Mouse (Mus musculus): ENCODE data around the gene Apoc3.
A peak's percentile ranks its signal among the peaks of the same experiment; 100 is the strongest.

The Apoc3 gene

DNA sequence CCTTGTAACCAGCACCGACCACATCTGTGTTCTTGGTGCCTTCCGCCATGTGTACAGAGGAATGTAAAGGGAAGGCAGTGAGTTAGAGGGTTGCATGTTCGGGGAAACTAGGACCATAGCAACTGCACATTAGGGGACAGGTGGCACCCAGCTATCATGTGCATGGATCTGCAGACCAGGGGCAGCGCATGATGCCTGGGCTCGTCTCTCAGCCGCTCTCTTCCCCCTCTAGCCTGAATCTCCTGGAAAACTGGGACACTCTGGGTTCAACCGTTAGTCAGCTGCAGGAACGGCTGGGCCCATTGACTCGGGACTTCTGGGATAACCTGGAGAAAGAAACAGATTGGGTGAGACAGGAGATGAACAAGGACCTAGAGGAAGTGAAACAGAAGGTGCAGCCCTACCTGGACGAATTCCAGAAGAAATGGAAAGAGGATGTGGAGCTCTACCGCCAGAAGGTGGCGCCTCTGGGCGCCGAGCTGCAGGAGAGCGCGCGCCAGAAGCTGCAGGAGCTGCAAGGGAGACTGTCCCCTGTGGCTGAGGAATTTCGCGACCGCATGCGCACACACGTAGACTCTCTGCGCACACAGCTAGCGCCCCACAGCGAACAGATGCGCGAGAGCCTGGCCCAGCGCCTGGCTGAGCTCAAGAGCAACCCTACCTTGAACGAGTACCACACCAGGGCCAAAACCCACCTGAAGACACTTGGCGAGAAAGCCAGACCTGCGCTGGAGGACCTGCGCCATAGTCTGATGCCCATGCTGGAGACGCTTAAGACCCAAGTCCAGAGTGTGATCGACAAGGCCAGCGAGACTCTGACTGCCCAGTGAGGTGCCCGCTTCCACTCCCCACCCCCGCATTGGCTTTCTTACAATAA lies 5.6 kb downstream of the Apoc3 start:
- peak; percentile 88 for DNase-seq (ENCODE audit: low spot score)

DNA sequence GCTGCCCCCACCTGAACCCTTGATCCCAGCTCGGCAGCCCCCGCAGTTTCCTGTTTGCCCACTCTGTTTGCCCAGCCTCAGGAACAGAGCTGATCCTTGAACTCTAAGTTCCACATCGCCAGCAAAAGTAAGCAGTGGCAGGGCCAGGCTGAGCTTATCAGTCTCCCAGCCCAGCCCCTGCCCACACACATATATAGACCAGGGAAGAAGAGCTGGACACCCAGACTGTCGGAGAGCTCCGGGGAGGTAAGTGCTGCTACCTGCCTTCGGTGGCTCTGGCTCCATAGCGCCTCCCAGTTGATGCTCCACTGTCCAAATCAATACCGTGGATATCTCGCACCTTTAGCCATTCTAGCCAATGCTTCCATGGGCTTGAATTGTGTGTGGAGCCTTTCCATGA lies 6.9 kb downstream of the Apoc3 start, which contains the start of gene Apoa1:
Gene Apoa1, plus strand, starts transcription at position 90 of the 400 bp plus-strand sequence.
- no peak for DNase-seq (ENCODE audit: low spot score)

DNA sequence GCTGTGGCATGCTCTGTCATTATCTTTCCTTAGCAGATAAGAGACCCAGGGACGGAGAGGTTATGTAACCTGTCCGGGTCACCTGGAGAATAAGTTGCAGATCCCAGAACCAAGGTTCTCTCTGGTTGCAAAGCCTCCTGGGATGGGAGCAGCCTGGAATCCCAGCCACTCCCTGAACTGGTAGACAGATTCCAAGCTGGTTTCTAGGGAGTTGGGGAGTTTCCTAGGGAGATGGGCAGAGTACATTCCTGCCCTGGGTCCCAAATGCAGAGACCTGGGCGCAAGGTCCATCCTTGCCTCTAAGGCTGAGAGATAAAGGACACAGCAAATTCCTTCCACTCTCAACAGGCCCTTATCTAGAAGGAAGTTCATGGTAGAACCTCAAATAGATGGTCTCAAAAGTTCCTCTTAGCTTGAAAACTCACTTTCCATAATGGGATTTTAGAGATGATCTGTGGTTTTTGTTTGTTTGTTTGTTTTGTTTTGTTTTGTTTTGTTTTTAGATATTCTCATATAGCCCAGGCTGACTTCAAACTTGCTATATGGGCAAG lies 8.3 kb downstream of the Apoc3 start:
- DNase-seq (ENCODE audit: low spot score): no peak

DNA sequence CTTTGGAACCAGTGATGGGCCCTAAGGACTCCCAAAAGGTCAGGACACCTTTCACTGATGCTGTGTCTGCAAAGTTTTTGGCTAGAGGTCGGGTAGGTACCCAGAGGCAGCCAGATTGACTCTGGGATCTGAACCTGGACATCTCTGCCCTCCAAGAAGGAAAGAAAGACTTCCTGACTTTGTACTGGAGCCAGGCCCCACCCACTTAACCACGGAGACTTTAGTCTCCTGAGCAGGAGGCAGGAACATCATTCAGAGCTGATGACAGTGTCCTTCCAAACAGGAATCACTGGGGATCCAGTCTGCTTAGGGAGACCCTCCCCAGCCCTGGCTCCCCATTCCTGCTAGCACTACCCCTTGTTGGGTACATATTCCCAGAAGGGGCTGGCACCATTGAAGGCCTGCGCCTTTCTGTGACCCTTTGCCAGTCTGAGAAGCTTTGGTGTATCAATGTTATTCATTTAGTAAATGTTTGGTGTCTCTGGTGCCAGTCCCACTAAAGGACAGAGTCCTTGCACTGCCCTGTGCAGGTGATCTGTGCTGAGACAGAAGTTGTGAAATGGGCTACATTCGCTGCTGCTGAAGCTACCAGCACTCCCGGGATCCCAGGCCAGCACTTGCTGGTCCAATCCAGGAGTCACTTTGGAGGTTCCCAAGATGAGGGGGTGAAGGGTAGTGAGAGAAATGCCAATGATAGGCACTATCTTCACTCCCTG lies 10.3 kb downstream of the Apoc3 start:
- no peak for DNase-seq (ENCODE audit: low spot score)

DNA sequence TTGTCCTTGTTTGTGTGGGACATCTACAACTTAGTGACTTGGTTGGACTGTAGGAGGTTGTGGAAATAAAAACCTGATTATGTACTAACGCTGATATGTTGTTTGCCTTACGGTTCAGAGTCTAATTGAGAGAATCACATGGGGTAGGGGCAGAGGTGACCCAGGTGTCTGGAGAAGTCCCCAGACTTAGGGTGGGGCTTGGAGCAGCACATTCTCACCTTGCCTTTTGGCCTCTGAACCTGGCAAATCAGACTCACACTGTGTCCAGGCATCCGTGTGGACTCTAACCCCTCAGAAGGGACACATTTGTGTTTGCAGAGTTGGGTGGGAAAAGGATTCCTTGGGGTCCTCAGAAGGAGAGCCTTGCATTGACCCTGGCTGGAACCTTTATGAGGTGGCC lies 11.3 kb downstream of the Apoc3 start:
- DNase-seq (ENCODE audit: low spot score): no peak

DNA sequence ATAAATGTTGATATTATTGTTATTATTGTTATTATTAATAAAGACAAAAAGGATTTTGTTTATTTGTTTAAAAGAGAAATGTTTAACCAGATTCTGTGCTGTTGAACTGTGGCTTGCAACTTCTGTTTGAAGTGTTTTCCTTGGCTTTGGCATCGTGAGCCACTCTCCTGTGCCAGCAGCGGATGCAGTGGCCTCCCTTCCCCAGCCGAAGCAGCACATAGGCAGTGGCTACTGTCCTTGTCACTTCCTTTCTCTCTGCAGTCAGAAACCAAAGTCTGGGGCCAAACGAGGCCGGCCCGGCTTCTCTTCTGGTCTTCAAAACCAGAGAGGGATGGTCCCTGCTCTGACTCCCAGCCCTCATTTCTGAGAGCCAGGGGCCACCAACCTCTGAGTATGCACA lies 12.3 kb downstream of the Apoc3 start:
- DNase-seq (ENCODE audit: low spot score): no peak

DNA sequence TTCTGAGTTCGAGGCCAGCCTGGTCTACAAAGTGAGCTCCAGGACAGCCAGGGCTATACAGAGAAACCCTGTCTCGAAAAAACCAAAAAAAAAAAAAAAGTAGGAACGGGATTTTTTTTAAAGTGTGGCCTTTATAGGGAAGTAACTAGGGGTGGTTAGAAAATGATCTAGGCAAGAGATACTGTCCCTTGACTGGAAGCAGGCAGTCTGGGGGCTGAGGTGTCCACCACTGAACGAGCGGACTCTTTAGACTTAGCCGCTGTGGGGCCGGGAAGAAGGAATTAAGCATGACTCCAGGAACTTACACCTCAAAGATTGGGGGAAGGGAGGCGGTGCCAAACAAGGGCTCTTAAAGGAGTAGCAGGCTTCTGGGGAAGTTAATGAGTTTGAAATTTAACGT lies 17.3 kb downstream of the Apoc3 start:
- DNase-seq (ENCODE audit: low spot score): no peak

DNA sequence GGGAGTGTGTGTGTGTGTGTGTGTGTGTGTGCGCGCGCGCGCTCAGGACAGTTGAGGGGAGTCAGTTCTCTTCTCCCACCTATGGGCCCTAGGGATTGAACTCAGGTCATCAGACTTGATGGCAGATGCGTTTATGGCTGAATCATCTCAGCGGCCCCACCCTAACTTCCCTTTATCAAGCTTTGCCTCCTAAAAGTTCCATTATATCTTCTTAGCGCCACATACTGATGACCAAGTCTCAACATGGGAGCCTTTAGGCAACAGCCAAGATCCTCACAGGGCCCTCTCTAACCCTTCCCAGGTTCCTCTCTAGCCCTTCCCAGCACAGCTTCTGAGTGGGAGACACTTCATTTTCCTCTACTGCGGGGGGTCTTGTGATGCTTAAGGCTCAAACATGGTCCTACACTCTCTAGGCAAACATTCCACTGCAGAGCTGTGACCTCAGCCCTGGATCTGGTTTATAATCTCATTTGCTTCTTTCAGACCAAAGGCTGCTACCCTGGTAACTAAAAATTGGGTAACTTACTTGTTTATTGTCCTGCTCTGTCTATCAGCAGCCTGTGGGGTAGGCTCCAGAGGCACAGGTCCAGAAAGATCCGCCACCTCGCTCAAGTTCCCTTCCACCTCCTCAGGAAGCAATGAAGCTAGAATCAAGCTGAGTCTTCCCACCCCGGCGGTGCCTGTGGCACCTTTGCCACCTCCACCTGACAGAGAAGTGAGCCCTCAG lies 18.5 kb downstream of the Apoc3 start:
- DNase-seq (ENCODE audit: low spot score): no peak

DNA sequence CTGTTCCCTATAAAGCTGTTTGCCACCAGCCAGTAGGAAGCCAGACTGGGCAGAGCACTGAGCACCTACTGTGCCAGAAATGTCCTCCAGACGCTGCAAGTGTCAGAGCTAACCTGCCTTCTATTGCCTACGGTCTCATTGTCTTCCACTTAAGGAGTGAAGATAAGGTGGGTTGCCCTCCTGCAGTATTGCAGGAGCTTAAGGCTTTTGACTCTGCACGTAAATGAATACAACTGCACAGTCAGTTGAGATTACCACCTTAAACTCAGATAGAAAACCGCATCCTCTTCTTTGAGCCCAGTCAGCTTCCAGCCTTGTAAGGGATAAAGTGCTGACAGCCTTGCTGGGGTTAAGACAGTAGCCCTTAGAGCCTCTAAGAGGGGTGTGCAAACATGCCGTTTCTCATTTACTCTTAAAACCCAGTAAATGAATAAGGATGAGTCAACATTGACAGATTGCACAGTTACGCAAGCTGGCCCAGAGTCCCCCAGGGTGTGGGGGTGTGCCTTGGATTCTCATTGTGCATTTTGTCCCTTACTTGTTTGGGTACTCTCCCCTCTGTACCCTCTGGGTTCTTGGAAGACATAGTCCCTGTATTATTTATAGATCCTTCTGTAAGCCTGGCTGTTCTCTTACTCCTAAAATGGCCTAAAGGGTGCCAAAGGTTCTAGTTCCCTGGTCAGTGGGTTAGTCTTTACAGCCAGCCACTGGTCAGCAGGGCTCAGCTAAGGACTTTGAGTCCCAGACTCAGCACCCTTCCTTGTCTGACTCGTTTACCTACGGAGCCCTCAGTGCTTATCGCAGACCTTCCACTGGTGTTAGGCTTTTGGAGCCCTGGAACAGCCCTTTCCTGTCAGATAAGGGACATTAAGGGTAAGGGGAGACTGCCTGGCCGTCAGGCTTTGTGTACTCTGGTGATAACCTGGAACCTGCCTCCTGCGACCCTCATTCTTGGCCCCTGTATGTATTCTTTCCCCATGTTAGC lies 19.8 kb downstream of the Apoc3 start:
- DNase-seq (ENCODE audit: low spot score): no peak

DNA sequence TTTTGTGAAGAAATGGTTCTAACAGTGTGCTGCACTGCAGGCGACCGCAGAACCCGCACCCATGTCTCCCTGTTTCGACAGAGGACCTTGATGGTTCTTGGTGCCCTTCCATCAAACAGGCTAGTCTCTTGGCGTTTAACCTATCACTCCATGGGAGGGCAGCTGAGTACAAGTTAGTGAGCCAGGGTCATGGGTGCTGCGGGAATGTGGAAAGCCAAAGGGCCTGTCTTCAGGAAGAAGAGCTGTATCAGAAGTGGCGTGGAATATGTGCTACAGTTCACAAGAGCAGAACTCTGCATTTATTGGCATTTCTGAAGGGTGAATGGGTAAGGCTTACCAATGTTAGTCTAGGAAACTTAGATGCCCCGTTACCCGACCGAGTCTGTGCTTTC lies 20.5 kb downstream of the Apoc3 start:
- no peak for DNase-seq (ENCODE audit: low spot score)

DNA sequence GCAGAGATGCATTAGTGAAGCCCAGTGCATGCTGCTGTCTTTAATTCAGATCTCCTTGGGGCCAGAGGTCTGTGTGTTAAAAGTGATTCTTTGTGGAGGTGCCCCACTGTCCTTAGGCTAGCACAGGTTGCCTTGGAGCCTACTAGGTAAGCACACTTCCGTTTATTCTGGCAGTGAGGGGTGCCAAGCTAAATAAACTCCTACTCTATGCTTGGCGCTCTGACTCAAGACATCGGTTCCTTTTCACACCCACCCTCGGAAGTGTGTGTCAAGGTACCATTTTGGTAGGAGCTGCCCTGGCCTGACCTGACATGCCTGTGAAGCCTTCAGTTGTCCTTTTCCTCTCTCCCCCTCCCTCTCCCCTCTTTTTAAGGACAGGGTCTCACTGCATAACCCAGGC lies 21.2 kb downstream of the Apoc3 start:
- no peak for DNase-seq (ENCODE audit: low spot score)

DNA sequence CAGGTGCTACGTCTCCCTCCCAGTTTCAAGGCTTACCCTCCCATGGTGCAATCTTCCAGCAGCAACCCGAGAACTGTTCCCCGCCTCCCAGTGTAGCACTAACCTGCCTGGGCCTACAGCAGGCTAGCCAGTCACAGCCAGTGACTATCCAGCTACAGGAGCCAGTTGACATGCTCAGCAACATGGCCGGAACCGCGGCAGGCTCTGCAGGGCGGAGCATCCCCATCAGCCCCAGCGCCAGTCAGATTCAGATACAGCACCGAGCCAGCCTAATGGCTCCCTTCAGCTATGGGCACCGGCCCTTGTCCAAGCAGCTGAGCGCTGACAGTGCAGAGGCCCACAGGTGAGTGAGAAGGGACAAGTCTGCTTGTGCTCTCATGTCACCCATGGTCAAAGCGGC lies 25.0 kb downstream of the Apoc3 start:
- DNase-seq (ENCODE audit: low spot score): no peak

DNA sequence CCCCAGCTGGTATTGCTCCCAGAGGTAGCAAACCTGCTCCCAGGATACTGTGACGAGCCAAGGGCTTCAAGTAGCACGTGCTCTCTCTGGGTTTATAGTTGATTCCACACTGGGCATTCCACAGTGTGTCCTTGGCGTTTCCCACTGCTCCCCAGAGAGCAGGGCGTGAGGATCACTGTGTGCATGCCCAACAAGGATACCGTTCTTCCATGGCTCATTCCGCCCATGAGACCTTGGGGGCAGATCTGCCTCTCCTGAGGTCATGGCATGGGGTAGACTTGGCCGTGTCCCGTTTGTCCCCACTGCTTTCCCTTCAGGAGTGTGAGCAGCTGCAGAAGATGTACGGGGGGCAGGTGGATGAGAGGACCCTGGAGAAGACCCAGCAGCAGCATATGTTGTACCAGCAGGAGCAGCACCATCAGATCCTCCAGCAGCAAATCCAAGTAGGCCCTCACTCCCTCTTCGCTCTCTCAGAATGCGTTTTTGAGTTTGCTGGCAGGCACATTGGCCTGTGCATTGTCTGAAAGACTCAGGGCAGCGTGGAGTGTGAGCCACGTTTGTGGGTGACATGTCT lies 26.9 kb downstream of the Apoc3 start:
- DNase-seq (ENCODE audit: low spot score): no peak

DNA sequence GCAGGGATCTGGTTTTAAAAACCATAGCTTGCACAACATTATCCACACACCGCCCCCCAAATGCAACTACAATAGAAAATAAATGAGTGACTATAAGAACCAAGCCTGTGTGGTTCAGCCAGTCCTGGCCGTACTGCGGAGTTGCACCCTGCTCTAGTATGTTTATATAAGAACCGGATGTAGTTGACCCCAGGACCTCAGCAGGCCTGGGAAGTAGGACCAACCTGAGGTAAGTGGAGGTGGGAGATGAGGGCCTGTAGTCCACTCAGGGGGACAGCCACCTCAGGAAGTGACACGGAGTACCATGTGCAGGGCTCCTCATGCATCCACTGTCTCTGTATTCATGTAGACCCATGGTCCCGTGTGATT lies 28.0 kb downstream of the Apoc3 start:
- DNase-seq (ENCODE audit: low spot score): no peak

DNA sequence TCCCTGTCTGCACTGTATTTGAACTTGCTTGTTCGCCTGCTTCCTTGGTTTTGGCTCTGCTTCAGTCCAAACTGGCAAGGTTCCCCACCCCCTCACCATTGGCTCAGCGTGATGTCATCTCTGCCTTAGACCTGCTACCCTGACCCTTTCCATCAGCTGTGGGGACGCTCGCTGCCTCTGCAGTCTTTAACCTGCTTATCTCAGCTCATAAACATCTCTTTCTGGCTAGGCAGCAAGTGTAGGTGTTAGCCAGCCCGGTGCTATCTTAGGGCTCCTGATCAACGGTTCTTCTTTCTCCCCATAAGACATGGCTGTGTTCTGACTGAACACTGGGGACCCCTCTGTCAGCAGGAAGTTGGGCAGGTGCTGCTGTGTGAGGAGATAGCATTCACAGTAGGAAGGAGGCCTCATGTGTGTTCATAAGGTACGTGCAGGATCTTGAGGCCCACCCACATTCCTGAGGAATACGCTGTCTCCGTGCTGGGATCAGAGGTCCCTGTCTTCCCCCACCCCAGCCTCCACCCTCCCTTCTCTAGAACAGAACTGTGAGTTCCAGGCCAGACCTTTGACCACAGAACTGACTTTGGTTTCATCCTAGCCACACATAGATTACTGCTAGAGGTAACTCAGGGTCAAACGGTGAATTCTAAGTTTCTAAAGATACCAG lies 28.5 kb downstream of the Apoc3 start:
- no peak for DNase-seq (ENCODE audit: low spot score)

DNA sequence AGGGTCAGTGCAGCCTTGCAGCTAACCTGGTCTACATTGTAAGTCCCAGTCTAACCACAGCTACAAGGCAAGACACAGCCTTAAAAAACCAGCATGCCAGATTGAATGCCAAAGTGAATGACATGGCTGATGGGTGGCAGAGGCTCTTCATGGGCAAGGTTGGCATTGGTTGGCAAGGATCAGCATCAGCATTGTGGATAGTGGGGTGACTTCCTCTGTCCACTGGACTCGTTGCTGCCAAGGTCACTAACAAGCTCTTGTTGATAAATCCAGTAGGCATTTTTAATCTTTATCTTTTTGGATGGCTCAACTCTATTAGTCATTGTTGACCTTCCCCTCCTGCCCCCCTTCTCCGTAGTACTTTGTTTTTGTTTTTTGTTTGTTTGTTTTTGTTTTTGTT lies 35.8 kb downstream of the Apoc3 start:
- no peak for DNase-seq (ENCODE audit: low spot score)

DNA sequence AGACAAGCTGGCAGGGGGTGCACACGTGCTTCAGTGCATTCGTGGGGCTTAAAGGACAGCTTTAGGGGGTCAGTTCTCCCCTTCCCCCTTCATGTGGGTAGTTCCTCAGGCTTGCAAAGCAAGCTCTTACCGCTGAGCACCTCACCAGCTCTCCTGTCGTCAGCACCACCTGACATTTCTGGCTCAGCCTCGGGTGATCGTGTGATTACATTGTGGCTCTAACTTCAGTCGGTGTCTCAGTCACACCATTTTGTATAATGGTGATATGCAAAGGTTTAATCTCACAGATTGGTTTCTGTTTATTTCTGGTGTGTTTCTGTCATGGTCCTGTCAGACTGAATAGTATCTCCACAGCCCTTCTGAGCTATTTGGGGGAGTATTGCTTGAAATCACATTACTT lies 36.5 kb downstream of the Apoc3 start:
- DNase-seq (ENCODE audit: low spot score): no peak

DNA sequence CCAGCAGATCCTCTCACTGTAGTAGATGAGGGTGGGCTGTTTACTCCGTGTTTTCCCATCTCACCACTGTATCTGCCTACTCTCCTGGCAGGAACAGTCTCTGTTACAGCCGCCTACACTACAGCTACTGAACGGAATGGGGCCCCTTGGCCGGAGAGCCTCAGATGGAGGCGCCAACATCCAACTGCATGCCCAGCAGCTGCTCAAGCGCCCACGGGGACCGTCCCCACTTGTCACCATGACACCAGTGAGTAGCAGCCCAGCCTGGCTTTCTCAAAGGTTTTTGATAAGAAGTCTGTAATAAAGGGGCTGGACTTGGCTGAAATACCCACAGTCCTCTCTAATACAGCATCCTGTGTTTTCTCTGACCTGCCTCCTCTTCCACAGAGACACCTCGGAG lies 37.0 kb downstream of the Apoc3 start:
- DNase-seq (ENCODE audit: low spot score): no peak

DNA sequence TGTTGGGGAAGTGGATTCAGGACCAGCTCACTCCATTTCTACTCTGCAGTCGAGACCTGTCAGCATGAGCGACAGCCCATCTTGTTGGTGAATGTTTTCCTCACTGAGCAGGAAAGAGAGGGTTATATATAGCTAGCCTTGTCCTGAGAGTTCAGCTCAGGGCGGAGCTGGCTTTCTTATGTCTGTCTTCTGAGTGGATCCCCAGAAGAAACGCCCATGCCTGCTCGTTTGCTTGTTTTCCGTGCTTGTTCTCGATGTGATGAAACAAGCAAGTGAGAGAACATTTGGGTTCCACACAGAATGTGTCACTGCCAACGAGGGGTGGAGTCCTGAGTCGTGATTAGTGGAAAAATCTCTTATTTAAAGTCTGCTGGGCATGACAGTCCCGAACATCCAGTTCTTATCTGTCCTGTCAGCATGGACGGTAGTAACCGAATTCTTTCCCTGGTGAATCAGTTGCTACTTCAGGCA lies 38.7 kb downstream of the Apoc3 start:
- no peak for DNase-seq (ENCODE audit: low spot score)

DNA sequence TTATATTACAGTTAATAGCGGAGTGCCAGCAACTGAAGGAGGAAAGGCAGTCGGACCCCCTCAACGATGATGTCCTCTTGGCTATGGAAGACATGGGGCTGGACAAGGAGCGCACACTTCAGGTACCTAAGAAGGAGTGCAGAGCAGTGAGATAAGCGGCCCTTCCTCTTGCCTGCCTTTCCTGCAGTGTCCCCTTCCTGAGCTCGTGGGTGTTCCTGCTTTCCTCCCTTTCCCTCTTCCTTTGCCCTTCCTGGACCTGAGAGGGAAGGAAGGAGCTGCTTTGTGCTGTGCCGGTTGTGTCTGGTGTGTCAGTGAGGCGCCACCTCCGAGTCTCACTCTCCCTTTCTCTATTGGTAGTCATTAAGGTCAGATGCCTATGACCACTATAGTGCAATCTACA lies 40.6 kb downstream of the Apoc3 start:
- DNase-seq (ENCODE audit: low spot score): no peak
